ENCODE assay signal across 20 mouse cellular contexts in the genomic region with DNA sequence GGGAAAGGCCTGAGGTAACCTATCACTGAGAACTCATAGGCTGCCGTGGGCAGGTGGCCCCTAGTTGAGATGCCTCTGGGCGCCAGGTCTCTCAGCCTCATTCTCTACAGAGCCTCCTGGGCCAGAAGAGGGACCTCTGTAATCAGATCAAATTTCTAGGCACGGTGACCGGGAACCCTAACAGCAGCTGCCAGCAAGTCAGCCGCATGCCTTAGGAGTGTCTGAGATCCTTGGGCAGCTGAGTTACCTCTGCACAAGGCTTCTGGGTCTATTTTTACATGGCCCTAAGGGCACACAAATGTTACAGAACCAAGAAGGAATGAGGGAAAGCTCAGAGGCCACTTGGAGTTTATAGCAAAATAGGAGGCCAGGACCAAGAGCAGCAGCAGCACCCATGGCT.
DNase-seq lines count a peak whose midpoint lies in the region; ATAC-seq and TF ChIP-seq lines count a peak whose summit lies in the region.
"Had no signal": no experiment of that assay in that cellular context is flagged by ENCODE, and none has a peak within 500 bp of the region (broad histone marks: within the 10 kb centered on the region; RNA-seq: fewer than 3 reads in every experiment).

No protein-coding gene starts in this region.

- no peak overlapping the region for H3K9ac ChIP-seq in midbrain, embryonic 14.5 days (replicated peaks; ENCODE audit: low read length)
- H3K9ac ChIP-seq in limb, embryonic 14.5 days (ENCODE audit: low read depth, low read length, severe bottlenecking), result no peak overlapping the region
- H3K9ac ChIP-seq in liver, embryonic 11.5 days (ENCODE audit: low read depth, low read length), result no peak overlapping the region
- H3K9ac ChIP-seq: hindbrain, embryonic 12.5 days had no signal

- 71% methylated on average over 5 of the region's 5 CpGs for WGBS in midbrain, embryonic 10.5 days
- WGBS in midbrain, embryonic 14.5 days, result 83% methylated on average over 5 of the region's 5 CpGs
- 35% methylated on average over 5 of the region's 5 CpGs for WGBS in limb, embryonic 14.5 days
- 61% methylated on average over 5 of the region's 5 CpGs for WGBS in liver, embryonic 11.5 days

- peak overlapping the region; percentile 52 for H3K27ac ChIP-seq in midbrain, embryonic 10.5 days (replicated peaks)
- no peak overlapping the region for H3K27ac ChIP-seq in midbrain, embryonic 14.5 days (replicated peaks; ENCODE audit: low read depth, low read length)
- no peak overlapping the region for H3K27ac ChIP-seq in limb, embryonic 14.5 days (replicated peaks; ENCODE audit: low read depth, low read length)
- no peak overlapping the region for H3K27ac ChIP-seq in liver, embryonic 11.5 days (ENCODE audit: low read depth, low read length)
- H3K27ac ChIP-seq: heart, embryonic 10.5 days; hindbrain, embryonic 12.5 days had no signal

- no peaks in the 10 kb centered on the region for H3K27me3 ChIP-seq in midbrain, embryonic 10.5 days (ENCODE audit: low read depth, poor library complexity, severe bottlenecking)
- no peaks in the 10 kb centered on the region for H3K27me3 ChIP-seq in midbrain, embryonic 14.5 days (ENCODE audit: control insufficient read depth, insufficient read depth, low read length)
- H3K27me3 ChIP-seq in limb, embryonic 14.5 days (ENCODE audit: control insufficient read depth, insufficient read depth, low read length), result no peaks in the 10 kb centered on the region
- no peaks in the 10 kb centered on the region for H3K27me3 ChIP-seq in liver, embryonic 11.5 days (replicated peaks; ENCODE audit: control insufficient read depth, insufficient read depth, low read length)
- H3K27me3 ChIP-seq: hindbrain, embryonic 12.5 days had no signal

- TF ChIP-seq POLR2A in limb, embryonic 14.5 days (IDR thresholded peaks at IDR 0.05; ENCODE audit: borderline replicate concordance, extremely low read depth, insufficient read depth, insufficient read length), result no peak

- H3K36me3 ChIP-seq in midbrain, embryonic 10.5 days, result peaks cover 8% of the 10 kb centered on the region; the same call in 1 of the 2 replicates
- no peaks in the 10 kb centered on the region for H3K36me3 ChIP-seq in midbrain, embryonic 14.5 days (ENCODE audit: control insufficient read depth, insufficient read depth, low read length)
- no peaks in the 10 kb centered on the region for H3K36me3 ChIP-seq in limb, embryonic 14.5 days (ENCODE audit: control insufficient read depth, insufficient read depth, low read length)
- H3K36me3 ChIP-seq in liver, embryonic 11.5 days (ENCODE audit: control insufficient read depth, insufficient read depth, low read length), result no peaks in the 10 kb centered on the region
- H3K36me3 ChIP-seq: G1E; heart, embryonic 10.5 days; hindbrain, embryonic 12.5 days had no signal

- no peak overlapping the region for H3K4me2 ChIP-seq in midbrain, embryonic 14.5 days (ENCODE audit: low read length)
- no peak overlapping the region for H3K4me2 ChIP-seq in limb, embryonic 14.5 days (replicated peaks; ENCODE audit: low read depth, low read length, severe bottlenecking)
- H3K4me2 ChIP-seq in liver, embryonic 11.5 days, result no peak overlapping the region
- H3K4me2 ChIP-seq: hindbrain, embryonic 12.5 days had no signal

- no peak overlapping the region for H3K4me3 ChIP-seq in midbrain, embryonic 10.5 days
- H3K4me3 ChIP-seq in midbrain, embryonic 14.5 days (replicated peaks; ENCODE audit: low read depth, low read length), result no peak overlapping the region
- no peak overlapping the region for H3K4me3 ChIP-seq in limb, embryonic 14.5 days (replicated peaks; ENCODE audit: low read length)
- no peak overlapping the region for H3K4me3 ChIP-seq in liver, embryonic 11.5 days (ENCODE audit: low read depth, low read length)
- H3K4me3 ChIP-seq: heart, embryonic 10.5 days; hindbrain, embryonic 12.5 days had no signal

- no peak for ATAC-seq in midbrain, embryonic 14.5 days (ENCODE audit: low FRiP score, low TSS enrichment)
- ATAC-seq in limb, embryonic 14.5 days (ENCODE audit: low FRiP score, low read depth), result peak; percentile 62; the same call in 1 of the 2 replicates
- no peak for ATAC-seq in CD4-positive, CD25-positive, alpha-beta regulatory T cell, adult 4 months
- no peak for ATAC-seq in liver, embryonic 11.5 days (replicated peaks; ENCODE audit: low FRiP score)
- ATAC-seq: forebrain, embryonic 16.5 days; hindbrain, embryonic 16.5 days; inflammation-experienced regulatory T-cells, adult 6 months had no signal

- DNase-seq in midbrain, embryonic 10.5 days (ENCODE audit: low spot score), result no peak
- DNase-seq in midbrain, embryonic 14.5 days, result no peak
- peak; percentile 17 for DNase-seq in gastrocnemius, postnatal 10 days
- no peak for DNase-seq in limb, embryonic 14.5 days (ENCODE audit: low spot score)
- no peak for DNase-seq in adrenal gland, postnatal 14 days
- no peak for DNase-seq in liver, embryonic 11.5 days (ENCODE audit: low spot score)
- DNase-seq: adrenal gland, postnatal 10 days; cerebellum, adult 18-20 months; cerebellum, adult 9-11 months; cerebellum, postnatal 36 days; heart, postnatal 10 days; heart, postnatal 4 days; kidney, adult 18-20 months had no signal

- H3K9me3 ChIP-seq in midbrain, embryonic 10.5 days (replicated peaks), result no peaks in the 10 kb centered on the region
- no peaks in the 10 kb centered on the region for H3K9me3 ChIP-seq in midbrain, embryonic 14.5 days (ENCODE audit: control insufficient read depth, low read length)
- no peaks in the 10 kb centered on the region for H3K9me3 ChIP-seq in limb, embryonic 14.5 days (ENCODE audit: control insufficient read depth, low read length)
- no peaks in the 10 kb centered on the region for H3K9me3 ChIP-seq in liver, embryonic 11.5 days (ENCODE audit: control insufficient read depth, low read length)
- H3K9me3 ChIP-seq: heart, embryonic 10.5 days; hindbrain, embryonic 12.5 days had no signal

- H3K4me1 ChIP-seq in midbrain, embryonic 10.5 days, result peaks cover 47% of the 10 kb centered on the region
- peaks cover 11% of the 10 kb centered on the region; the same call in 1 of the 2 replicates for H3K4me1 ChIP-seq in midbrain, embryonic 14.5 days (ENCODE audit: control insufficient read depth, insufficient read depth, low read length)
- peaks cover 31% of the 10 kb centered on the region for H3K4me1 ChIP-seq in limb, embryonic 14.5 days (ENCODE audit: control insufficient read depth, insufficient read depth, low read length)
- no peaks in the 10 kb centered on the region for H3K4me1 ChIP-seq in liver, embryonic 11.5 days (replicated peaks; ENCODE audit: control insufficient read depth, insufficient read depth, low read length)
